Mouse (Mus musculus): ENCODE results near the gene Pptc7. TPM values are rescaled to one million over a fixed set of nuclear protein-coding genes. Genes with fewer than 3 reads are reported as not detected.

Gene Pptc7
- polyA plus RNA-seq, 1 experiment from 2014 or later: 8.3 TPM

- Histone ChIP-seq H3K4me2 (no peak overlapping the region), H3K27ac (no peak overlapping the region), H3K4me3 (no peak overlapping the region), H3K9ac (no peak overlapping the region), H3K27me3 (no peaks in the 10 kb centered on the region), H3K4me1 (replicated peaks) (peaks cover 6% of the 10 kb centered on the region; the same call in 1 of the 2 replicates), H3K9me3 (no peaks in the 10 kb centered on the region), H3K36me3 (no peaks in the 10 kb centered on the region)
- 93% methylated on average over 5 of the region's 5 CpGs for WGBS
- no peak for ATAC-seq (ENCODE audit: low FRiP score)
Measured at GRCm38 (mm10) chr5:122272821-122273220, 11.3 kb upstream of the Pptc7 start.

DNA sequence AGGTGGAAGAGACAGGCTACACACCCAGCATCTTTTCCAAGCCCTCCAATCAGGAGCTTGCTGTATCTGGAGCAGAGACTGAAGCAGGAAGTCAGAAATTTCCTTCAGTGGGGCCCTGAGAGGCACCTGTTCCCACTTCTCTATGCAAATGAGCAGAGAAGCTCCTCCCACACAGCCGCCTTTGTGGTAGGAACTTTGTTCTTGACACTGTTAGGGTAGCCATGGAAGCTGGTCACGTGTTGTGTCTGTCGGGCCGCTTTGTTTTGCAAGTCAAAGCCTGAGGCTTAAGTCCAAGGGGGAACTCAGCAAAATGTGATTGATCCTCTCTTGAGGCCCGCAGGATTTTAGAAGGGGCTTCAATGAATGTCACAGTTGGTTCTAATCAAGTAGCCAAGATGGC, 9.4 kb upstream of the Pptc7 start:
- Histone ChIP-seq H3K4me1 (replicated peaks) (peaks cover 6% of the 10 kb centered on the region; the same call in 1 of the 2 replicates), H3K4me2 (no peak overlapping the region), H3K9ac (no peak overlapping the region), H3K27me3 (no peaks in the 10 kb centered on the region), H3K27ac (no peak overlapping the region), H3K36me3 (no peaks in the 10 kb centered on the region), H3K9me3 (no peaks in the 10 kb centered on the region), H3K4me3 (no peak overlapping the region)
- no peak for ATAC-seq (ENCODE audit: low FRiP score)
- WGBS: 23% methylated on average over 5 of the region's 5 CpGs

GRCm38 (mm10) chr5:122278946-122279345, 5.2 kb upstream of the Pptc7 start:
- Histone ChIP-seq H3K4me1 (replicated peaks) (peaks cover 12% of the 10 kb centered on the region; the same call in 1 of the 2 replicates), H3K4me2 (no peak overlapping the region), H3K9ac (no peak overlapping the region), H3K36me3 (no peaks in the 10 kb centered on the region), H3K27me3 (no peaks in the 10 kb centered on the region; the same call in 1 of the 2 replicates), H3K27ac (no peak overlapping the region), H3K9me3 (no peaks in the 10 kb centered on the region), H3K4me3 (no peak overlapping the region)
- no peak for ATAC-seq (ENCODE audit: low FRiP score)
- WGBS: 83% methylated on average over 7 of the region's 7 CpGs

GRCm38 (mm10) chr5:122279799-122280421, 4.3 kb upstream of the Pptc7 start:
- Histone ChIP-seq H3K4me2 (no peak overlapping the region), H3K4me3 (no peak overlapping the region), H3K36me3 (no peaks in the 10 kb centered on the region), H3K4me1 (replicated peaks) (peaks cover 8% of the 10 kb centered on the region; the same call in 1 of the 2 replicates), H3K9me3 (no peaks in the 10 kb centered on the region), H3K27me3 (no peaks in the 10 kb centered on the region; the same call in 1 of the 2 replicates), H3K9ac (no peak overlapping the region), H3K27ac (no peak overlapping the region)
- no peak for ATAC-seq (ENCODE audit: low FRiP score)
- WGBS: 87% methylated on average over 12 of the region's 12 CpGs

- WGBS: 50% methylated on average over 6 of the region's 6 CpGs
- Histone ChIP-seq H3K4me3 (no peak overlapping the region), H3K27ac (no peak overlapping the region), H3K4me1 (replicated peaks) (peaks cover 10% of the 10 kb centered on the region), H3K4me2 (no peak overlapping the region), H3K9ac (no peak overlapping the region), H3K27me3 (no peaks in the 10 kb centered on the region; the same call in 1 of the 2 replicates), H3K9me3 (no peaks in the 10 kb centered on the region), H3K36me3 (no peaks in the 10 kb centered on the region)
- ATAC-seq (ENCODE audit: low FRiP score): no peak
Measured at GRCm38 (mm10) chr5:122280422-122280826, 3.7 kb upstream of the Pptc7 start.

GRCm38 (mm10) chr5:122280827-122281462, 3.2 kb upstream of the Pptc7 start:
- 46% methylated on average over 19 of the region's 19 CpGs for WGBS
- no peak overlapping the region for H3K27ac ChIP-seq
- H3K4me1 ChIP-seq (replicated peaks): peaks cover 15% of the 10 kb centered on the region
- H3K4me2 ChIP-seq: peak overlapping the region; percentile 23; the same call in 1 of the 2 replicates
- H3K4me3 ChIP-seq: no peak overlapping the region
- no peak overlapping the region for H3K9ac ChIP-seq
- H3K27me3 ChIP-seq: no peaks in the 10 kb centered on the region; the same call in 1 of the 2 replicates
- ATAC-seq (ENCODE audit: low FRiP score): no peak
- no peaks in the 10 kb centered on the region for H3K9me3 ChIP-seq
- no peaks in the 10 kb centered on the region for H3K36me3 ChIP-seq

DNA sequence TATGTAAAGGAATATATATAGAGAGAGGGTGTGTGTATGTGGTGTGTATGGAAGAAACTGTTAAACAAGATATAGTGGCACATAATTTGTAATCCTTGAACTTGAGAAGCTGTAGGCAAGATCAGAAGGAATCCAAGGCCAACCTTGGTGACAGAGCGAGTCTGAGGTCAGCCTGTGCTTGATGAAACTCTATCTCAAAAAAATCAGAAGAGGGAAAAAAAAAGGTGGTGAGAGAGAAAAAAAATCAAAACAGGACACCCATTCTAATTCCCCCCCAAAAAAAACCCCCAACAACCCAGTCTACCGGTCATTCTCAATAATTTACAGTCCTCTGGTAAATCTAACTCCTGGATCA, 360 bp upstream of the Pptc7 start:
- Histone ChIP-seq H3K4me2 (peak overlapping the region; percentile 99; the same call in 1 of the 2 replicates), H3K27me3 (no peaks in the 10 kb centered on the region; the same call in 1 of the 2 replicates), H3K9me3 (no peaks in the 10 kb centered on the region), H3K4me3 (peak overlapping the region; percentile 94), H3K9ac (no peak overlapping the region), H3K36me3 (peaks cover 10% of the 10 kb centered on the region; the same call in 1 of the 2 replicates), H3K4me1 (replicated peaks) (peaks cover 27% of the 10 kb centered on the region), H3K27ac (no peak overlapping the region)
- 35% methylated on average over 2 of the region's 2 CpGs for WGBS
- no peak for ATAC-seq (ENCODE audit: low FRiP score)

DNA sequence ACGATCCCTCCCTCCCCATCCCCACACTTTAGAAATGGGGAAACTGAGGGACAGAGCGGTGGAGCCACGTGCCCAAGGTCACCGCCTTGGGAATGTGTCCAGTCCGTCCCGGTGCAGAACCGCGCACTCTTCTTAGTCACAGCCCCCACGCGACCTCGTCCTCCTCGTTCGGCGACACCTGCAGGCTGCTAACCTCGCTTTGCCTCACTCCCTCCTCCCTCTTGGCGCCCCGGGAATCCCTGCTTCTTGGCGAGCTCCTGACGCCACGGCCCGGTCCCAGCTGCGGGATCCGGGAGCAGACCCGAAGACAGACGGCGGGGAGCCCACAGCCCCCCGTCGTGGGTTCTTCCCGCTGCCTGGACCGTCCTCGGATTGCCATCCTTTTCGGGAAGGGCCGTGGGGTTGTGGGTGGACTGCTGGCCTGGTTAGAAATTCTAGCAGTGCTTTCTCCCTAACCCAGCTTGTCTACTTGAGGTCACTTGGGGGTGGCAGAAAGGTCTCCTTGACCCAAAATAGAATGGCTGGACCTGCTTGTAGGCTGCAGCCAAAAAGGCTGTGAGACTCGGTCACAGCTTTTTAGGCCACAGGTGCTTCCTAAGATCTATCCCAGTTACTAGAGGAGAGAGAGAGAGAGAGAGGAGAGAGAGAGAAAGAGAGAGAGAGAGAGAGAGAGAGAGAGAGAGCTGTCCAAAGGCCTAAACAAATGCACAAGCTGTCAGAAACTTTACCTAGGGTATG, 1.0 kb downstream of the Pptc7 start:
- H3K27ac ChIP-seq: peak overlapping the region; percentile 94
- 1% methylated on average over 34 of the region's 34 CpGs for WGBS
- H3K27me3 ChIP-seq: no peaks in the 10 kb centered on the region; the same call in 1 of the 2 replicates
- H3K36me3 ChIP-seq: peaks cover 17% of the 10 kb centered on the region; the same call in 1 of the 2 replicates
- H3K4me1 ChIP-seq (replicated peaks): peaks cover 27% of the 10 kb centered on the region
- H3K9ac ChIP-seq: peak overlapping the region; percentile 93
- H3K9me3 ChIP-seq: no peaks in the 10 kb centered on the region
- H3K4me2 ChIP-seq: peak overlapping the region; percentile 99
- peak; percentile 37 for ATAC-seq (ENCODE audit: low FRiP score)
- peak overlapping the region; percentile 94 for H3K4me3 ChIP-seq

DNA sequence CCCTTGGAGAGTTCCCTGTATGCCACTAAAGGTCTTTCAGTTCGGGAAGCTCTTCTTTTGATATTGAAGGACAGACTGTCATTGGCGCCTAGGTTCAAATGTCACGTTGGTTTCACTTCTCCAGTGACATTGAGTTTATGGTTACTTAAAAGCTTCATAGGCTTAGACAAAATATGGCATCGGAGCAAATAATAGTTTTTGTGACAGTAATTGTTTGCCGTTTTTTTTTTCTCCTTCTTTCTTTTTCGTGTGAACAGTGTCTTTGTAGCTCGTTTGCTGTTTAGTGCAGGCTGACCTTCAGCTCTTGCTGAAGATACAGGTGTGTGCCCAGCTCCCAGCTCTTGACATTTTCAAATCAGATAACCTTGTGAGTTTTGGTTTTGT, 1.6 kb downstream of the Pptc7 start:
- no peak for ATAC-seq (ENCODE audit: low FRiP score)
- Histone ChIP-seq H3K4me2 (peak overlapping the region; percentile 99), H3K9ac (peak overlapping the region; percentile 93), H3K4me3 (peak overlapping the region; percentile 94), H3K27ac (no peak overlapping the region), H3K36me3 (peaks cover 17% of the 10 kb centered on the region; the same call in 1 of the 2 replicates), H3K9me3 (no peaks in the 10 kb centered on the region), H3K27me3 (no peaks in the 10 kb centered on the region), H3K4me1 (replicated peaks) (peaks cover 24% of the 10 kb centered on the region)
- WGBS: 51% methylated on average over 7 of the region's 7 CpGs

DNA sequence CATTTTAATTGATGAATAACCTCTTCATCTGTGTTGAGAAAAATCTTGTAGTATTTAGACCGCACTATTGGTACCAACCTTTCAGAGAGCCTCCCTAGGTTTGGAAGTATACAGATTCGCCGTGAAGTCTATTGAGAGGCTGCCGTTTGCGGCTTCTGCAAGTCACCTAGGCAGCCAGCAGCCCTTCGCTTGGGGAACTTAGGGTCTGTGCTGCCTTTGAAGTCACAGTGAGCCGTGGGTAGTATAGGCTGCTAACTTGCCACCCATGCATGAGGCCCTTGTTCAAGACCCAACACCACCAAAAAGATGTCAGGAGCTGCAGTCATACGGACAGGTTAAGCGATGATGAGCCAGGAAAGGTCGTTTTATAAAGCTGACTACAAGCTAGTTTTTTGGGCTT, 2.0 kb downstream of the Pptc7 start:
- Histone ChIP-seq H3K27ac (no peak overlapping the region), H3K27me3 (no peaks in the 10 kb centered on the region), H3K4me2 (peak overlapping the region; percentile 99), H3K4me1 (replicated peaks) (peaks cover 23% of the 10 kb centered on the region), H3K4me3 (0 out of 2 replicates have a peak overlapping the region, but pooled peaks have one; percentile 94), H3K9ac (no peak overlapping the region), H3K9me3 (no peaks in the 10 kb centered on the region), H3K36me3 (peaks cover 17% of the 10 kb centered on the region; the same call in 1 of the 2 replicates)
- no peak for ATAC-seq (ENCODE audit: low FRiP score)
- WGBS: 87% methylated on average over 10 of the region's 10 CpGs

GRCm38 (mm10) chr5:122287026-122287425, 2.9 kb downstream of the Pptc7 start:
- Histone ChIP-seq H3K4me3 (no peak overlapping the region), H3K4me1 (replicated peaks) (peaks cover 31% of the 10 kb centered on the region), H3K4me2 (no peak overlapping the region), H3K9ac (no peak overlapping the region), H3K27me3 (no peaks in the 10 kb centered on the region), H3K27ac (no peak overlapping the region), H3K9me3 (no peaks in the 10 kb centered on the region), H3K36me3 (peaks cover 17% of the 10 kb centered on the region; the same call in 1 of the 2 replicates)
- ATAC-seq (ENCODE audit: low FRiP score): no peak
- 98% methylated on average over 4 of the region's 4 CpGs for WGBS

GRCm38 (mm10) chr5:122288147-122288811, 4.1 kb downstream of the Pptc7 start:
- no peaks in the 10 kb centered on the region for H3K27me3 ChIP-seq
- no peak overlapping the region for H3K4me2 ChIP-seq
- H3K27ac ChIP-seq: no peak overlapping the region
- no peak for ATAC-seq (ENCODE audit: low FRiP score)
- peaks cover 43% of the 10 kb centered on the region for H3K4me1 ChIP-seq (replicated peaks)
- WGBS: 91% methylated on average over 4 of the region's 4 CpGs
- H3K9ac ChIP-seq: no peak overlapping the region
- no peak overlapping the region for H3K4me3 ChIP-seq
- no peaks in the 10 kb centered on the region for H3K9me3 ChIP-seq
- H3K36me3 ChIP-seq: peaks cover 17% of the 10 kb centered on the region; the same call in 1 of the 2 replicates

Measured in hindbrain, embryonic 13.5 days (tissue).